Mouse (Mus musculus) inflammation-experienced regulatory T-cells, adult 6 months (primary cell): ENCODE measurements around the gene Reln. TPM values are rescaled to one million over a fixed set of nuclear protein-coding genes. Genes with fewer than 3 reads are reported as not detected.

Experiments used
- ATAC-seq: one replicate; pipeline ENCODE4 v1.8.0; 2017
- polyA plus RNA-seq, 3 experiments: library from polyadenylated mRNA; unstranded; fragments of 100-300 nt; shearing (Covaris generic); gene quantifications; one replicate each; pipeline ENCODE4 v1.2.1; 2017

The Reln gene
- polyA plus RNA-seq = under 1 TPM in 1 of 3 experiments, not detected in 2; 0.09 TPM

DNA sequence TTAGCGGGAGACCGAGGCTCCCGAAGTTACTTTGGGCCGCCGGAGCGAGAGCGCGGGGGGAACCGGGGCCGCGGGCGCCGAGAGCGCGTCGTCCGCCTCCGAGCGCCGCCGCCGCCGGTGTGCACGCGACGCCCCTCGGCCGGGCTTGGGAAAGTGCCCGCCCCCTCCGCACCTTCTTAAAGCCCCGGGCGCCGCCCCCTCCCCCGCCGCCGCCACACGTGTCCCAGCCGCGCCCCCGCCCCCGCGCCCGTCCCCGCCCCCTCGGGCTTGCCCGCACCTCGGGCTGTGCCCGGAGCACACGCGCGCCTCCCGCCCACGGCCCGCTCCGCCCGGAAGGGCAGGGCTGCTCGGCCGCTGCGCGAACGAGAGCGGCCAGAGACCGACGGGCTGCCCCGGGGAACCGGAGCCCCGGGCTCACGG is at the start of gene Reln:
TSS of gene Reln (minus strand) at position 147 of the 420 bp plus-strand sequence.
- no peak for ATAC-seq

DNA sequence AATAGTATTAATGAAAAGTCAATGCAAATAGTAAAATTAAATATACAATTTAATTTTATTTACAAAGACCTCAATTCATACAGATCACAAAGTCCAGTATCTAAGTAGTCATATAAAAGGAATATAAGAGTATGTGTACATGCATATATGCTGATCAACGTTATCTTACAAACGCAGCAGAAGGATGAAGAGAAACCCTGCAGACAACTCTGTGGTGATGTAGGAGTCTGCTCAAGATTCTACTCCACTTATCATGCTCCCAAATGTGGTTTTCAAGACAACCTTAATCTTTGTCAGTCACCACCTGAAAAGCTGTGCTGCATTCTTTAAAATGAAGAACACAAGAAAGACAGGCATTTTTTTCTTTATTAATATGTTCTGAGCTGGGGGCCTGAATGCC is 44.0 kb upstream of the Reln start:
- no peak for ATAC-seq

DNA sequence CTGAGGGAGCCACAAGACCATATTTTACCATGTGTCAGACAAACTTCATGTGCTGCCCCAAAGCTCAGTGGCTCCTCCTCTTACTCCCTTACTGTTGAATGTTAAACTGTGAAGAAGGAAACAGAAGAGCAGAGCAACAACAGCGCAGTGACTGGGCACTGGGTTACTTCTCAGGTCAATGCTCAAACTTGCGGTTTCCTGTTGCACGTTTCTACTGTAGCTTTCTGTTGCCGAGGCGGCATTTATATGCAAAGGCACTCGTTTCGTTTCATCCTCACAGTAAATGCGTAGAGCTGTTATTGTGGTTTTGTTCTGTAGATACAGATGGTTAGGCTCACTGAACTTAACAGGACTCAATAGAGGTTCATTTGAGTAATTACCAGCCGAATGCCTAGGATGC is 16.0 kb upstream of the Reln start:
- peak; percentile 80 for ATAC-seq

DNA sequence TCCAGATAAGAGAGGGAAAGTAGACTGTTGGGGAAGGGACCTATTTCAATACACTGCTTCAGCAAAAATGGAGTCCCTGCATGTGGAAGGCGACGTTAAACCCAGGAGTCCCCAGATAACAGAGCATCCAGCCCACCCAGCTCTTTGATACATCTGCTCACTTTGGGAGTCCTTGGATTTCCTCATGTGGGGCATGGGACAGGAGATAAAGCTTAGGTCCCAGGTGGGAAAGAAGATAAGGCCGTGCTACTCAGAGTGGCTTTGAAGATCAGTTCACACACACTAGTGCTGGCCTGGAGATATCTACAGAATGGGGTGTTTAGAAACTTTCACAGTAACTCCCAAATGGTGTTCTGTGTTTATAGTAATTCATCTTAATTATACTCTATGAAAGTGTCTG is 3.9 kb upstream of the Reln start:
- ATAC-seq = no peak

DNA sequence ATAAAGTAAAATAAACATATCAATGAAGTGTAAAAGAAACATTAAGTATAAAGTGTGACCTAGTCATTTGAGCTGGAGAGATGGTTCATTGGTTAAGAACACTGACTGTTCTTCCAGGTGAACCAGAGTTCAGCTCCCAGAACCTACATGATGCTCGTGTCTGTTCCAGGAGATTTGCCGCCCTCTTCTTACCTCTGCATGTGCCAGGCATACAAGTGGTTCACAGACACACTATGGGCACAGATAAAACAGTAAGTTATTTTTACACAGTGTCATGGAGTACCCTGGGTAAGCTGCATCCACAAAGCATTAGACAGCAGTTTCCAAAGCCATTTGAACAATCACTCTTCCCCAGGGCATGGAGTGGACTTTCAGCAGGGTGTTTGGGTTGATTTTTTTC is 3.2 kb upstream of the Reln start:
- no peak for ATAC-seq

- ATAC-seq = no peak
These were observed 1.6 kb upstream of the Reln start for GRCm38 (mm10) chr5:22345894-22346635.

DNA sequence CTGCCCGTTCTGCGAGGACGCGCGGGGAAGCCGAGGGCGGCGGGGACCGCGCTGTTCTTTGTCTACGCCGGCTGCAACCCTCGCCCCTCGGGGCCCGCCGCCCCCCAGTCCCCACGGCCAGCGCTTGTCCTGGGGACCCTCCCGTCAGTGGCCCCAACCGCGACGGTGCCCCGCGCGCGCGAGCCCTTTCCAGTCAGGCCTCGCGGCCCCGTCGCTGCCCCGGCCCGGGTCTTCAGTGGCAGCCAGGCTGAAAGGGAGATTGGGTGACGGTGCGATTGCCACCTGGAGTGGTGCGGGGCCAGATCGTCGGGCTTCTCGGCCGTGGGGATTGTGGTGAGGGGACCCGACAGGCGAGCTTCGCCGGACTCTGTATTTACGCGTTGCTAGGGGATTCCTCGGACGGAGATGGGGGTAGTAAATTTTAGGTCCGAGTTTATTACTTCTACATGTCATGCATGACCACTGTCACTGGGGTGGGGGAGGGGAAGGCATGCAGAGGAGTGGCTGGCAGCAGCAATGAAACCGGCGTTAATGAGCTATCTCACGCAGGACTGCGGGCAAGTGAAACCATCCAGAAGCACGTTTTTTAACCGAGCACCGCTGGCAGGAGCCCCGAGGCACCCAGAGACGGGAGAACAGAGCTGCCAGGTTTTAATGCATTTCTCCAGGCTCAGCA is 612 bp upstream of the Reln start:
- no peak for ATAC-seq

DNA sequence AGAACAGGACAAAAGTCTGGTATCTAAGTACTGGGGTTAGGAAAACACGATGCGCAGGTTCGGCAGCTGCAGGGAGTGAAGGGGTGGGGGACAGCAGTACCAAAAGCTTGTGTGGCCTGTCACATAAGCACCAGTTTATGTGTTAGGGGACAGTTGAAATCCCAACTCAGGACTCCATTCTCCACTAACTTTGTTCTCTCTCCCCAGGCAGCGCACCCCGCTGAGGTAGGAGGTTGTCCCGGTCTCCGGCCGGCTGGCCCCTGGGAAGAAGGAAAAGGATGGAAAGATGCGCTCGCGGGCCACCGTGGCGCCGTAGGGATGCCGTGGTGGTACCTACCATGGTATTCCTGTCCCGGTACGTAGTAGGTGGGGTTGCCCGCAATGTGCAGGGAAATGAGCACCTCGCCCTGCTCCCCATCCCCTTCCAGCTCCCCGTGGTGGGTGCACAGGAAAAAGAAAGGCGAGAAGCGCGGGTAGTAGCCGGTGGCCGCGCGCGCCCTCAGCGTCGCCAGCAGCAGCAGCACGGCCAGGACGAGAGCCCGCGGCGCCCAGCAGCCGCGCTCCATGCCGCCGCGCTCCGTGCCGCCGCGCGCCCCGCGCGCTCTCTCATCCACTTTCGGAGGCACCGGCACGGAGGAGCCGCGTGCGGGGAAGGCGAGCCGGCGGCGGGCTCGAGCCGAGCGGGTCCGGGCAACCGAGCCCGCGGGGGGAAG is 503 bp downstream of the Reln start:
- ATAC-seq = no peak

DNA sequence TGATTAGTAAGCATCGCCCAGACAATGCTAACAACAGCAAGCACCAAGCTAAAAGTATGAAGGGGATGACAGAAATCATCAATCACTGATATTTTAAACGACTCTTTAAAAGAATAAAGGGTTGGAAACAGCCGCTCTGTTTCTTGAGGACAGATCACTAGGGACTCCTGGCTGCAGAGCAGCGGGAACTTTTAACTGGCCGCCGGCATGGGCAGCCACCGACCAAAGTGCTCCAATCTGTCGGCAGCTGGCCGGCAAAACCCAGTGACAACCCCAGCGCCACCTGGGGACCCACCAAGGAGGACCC is 1.0 kb downstream of the Reln start:
- no peak for ATAC-seq

GRCm38 (mm10) chr5:22342461-22342860 is 2.0 kb downstream of the Reln start:
- ATAC-seq = no peak

- no peak for ATAC-seq
These were observed 3.5 kb downstream of the Reln start for GRCm38 (mm10) chr5:22340991-22341390.

GRCm38 (mm10) chr5:22335408-22335807 is 9.1 kb downstream of the Reln start:
- ATAC-seq = no peak

- ATAC-seq = no peak
These were observed 13.7 kb downstream of the Reln start for GRCm38 (mm10) chr5:22330802-22331201.

DNA sequence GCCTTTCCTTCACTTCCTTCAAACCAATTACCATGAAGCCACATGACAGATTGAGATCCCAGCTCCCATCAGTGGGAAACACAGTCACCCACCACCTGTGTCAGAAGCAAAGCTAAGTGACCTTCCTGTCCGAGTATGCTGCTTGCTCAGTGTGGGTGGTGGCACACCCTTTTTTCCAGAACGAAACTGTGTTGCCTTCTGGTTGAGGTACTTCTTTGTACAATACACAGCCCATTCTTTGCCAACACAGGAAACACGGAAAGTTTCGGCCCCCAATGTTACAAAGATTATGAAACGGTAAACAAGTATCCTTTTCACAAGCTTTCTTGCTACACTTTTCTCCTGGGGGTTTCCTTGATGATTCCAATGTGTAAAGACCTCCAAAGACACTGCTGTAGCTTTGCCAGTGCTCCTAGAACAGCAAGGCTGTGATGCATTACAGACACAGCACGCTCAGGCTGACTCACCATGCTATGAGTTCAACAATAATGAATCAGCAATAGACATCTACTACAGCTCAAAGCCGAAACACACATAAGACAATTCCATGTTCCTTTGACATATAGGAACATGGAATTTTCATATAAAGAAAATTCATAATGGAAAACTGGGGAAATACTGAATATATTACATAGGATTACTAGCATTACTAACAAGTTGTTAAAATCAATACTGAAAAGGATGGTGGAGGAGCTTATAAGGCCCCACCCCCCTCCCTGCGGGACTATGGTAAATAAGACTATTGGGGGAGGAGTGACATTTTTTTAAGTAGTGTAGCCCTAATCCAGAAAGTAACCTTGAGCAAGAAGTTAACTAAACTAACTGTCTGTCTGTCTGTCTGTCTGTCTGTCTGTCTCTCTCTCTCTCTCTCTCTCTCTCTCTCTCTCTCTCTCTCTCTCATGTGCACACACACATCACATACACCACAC is 15.8 kb downstream of the Reln start:
- ATAC-seq = no peak

- ATAC-seq = no peak
These were observed 17.3 kb downstream of the Reln start for GRCm38 (mm10) chr5:22327170-22327569.

DNA sequence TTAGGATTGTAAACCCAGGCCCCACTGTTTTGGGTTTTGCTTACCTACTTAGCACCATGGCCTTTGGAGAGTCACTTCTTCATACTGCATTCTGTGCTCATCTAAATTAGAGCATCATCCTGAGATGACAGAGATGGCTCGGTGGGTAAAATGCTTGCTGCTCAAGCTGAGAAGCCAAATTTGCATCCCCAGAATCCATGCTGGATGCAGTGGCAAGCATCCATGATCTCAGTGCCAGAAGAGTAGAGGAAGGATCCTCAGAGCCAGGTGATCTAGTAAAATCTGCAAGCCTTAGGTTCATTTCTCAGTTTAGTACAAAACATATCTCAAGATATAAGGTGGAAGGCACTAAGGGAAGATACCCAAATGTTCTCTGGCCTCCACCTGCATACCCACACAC is 20.7 kb downstream of the Reln start:
- no peak for ATAC-seq

DNA sequence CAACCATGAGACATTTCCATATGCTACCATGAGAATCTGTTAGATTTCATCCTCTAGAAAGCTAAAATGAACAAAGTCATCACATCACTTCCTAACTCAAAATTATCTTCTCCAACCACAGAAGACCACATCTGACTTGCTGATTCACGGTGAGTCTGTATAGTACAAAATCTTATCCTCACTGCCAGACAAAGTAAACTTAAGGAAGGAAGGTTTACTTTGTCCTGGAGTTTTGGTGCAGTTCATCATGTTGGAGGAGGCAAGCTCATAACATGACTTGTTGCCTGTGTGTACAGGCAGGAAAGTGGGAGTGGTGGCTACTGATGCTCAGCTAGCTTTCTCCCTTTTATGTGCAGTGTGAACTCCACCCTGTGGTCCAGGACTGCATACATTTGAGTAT is 26.7 kb downstream of the Reln start:
- ATAC-seq = no peak

DNA sequence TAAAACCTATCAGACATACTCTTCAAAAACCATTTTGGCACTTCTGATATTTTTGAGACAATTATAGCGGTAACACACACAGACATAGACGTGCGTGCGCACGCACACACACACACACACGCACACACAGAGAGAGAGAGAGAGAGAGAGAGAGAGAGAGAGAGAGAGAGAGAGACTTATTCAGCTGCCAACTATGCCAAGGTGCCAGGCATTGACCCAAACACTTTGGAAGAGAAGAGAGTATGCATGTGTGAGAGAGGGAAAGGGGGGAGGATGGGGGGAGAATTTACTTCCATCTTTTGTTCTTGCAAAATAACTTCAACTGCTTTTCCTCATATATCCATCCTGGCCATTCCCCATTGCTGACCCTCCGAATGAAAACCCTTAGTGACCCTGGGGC is 28.0 kb downstream of the Reln start:
- ATAC-seq = no peak

- no peak for ATAC-seq
These were observed 28.5 kb downstream of the Reln start for GRCm38 (mm10) chr5:22315990-22316389.

DNA sequence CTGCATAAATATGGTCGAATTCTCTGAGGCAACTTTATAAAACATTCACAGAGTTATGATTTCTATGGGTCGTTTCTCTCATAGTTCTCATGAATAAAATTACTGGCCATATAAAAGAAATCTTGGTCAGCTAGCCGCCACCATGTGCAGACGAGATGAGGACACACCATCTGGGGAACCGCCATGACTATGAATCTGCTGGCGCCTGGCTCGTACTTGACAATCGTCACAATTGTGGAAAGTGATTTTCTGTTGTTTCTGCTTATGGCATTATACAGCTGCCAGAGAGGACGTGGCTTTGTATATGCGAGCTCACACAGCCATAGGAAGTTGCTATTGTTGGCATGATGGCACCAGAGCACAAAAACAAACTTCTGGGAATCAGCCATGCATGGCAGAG is 31.5 kb downstream of the Reln start:
- ATAC-seq = no peak

DNA sequence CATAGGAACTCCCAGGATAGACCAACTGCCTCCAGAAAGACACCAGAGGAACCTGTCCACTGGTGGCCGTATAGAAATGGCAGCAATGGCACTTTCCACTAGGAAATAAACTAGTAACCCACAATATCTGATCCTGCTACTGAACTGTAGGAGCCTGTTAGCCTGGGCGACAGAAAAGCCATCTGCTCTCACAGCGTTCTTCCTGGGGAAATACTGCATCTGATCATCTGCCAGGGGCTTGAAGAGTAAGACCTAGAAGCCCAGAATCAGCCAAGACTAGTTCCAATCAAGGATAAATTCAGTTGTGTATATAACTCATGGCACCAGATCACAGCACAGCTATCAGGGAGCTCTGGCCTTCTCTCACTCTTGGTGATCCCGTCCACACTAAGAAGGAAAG is 33.5 kb downstream of the Reln start:
- ATAC-seq = no peak

GRCm38 (mm10) chr5:22309001-22309400 is 35.5 kb downstream of the Reln start:
- no peak for ATAC-seq

DNA sequence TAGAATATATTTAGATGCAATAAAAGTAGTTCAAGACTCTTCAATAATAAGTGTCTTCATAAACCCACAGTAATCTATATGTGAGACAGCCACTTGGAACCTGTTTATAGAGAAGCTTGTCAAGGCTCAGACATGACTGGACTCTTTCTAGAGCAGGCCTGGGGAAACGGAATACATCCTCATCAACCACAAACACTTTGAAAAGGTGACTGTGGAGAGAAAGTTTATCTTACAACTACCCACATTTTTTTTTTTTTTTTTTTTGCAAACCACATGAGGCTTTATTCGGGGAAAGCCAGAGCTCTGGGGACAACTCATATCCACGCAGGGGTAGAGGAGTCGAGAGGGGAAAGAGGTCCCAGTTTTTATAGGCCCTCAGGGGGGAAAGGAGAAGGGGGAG is 36.6 kb downstream of the Reln start:
- no peak for ATAC-seq
